Mouse (Mus musculus) heart, embryonic 14.5 days (tissue): Measurements from ENCODE around the gene Erbin. TPM values are rescaled to one million over a fixed set of nuclear protein-coding genes. Genes with fewer than 3 reads are reported as not detected.
A peak's percentile ranks its signal among the peaks of the same experiment; 100 is the strongest.

Experiments
- ATAC-seq: fragments of 200-750 bp; cut with Nextera tagmentation; 2 replicates; pipeline ENCODE4 v1.8.0; 2017; ENCODE audit warnings: low read depth, moderate TSS enrichment; ENCODE audit not compliant: insufficient number of reproducible peaks, insufficient read depth, low FRiP score
- H3K27ac ChIP-seq, 2 experiments: fragments of 200-500 bp in 1 of 2; fragments of 300-500 bp in 1 of 2; sonication (generic) in 1 of 2; replicated peaks in 1 of 2; 2 replicates each; pipeline ENCODE4 v1.5.1; 2012 to 2014; ENCODE audit warnings: low read depth in 2 of 2, low read length in 2 of 2, control low read depth in 1 of 2, mild to moderate bottlenecking in 1 of 2, mixed read lengths in 1 of 2; ENCODE audit not compliant: control insufficient read depth in 1 of 2, insufficient read depth in 1 of 2
- H3K27me3 ChIP-seq: fragments of 300-500 bp; sonication (generic); 2 replicates; pipeline ENCODE4 v1.6.1; 2014; ENCODE audit warnings: mild to moderate bottlenecking, low read length, control low read depth; ENCODE audit not compliant: control insufficient read depth, insufficient read depth
- H3K36me3 ChIP-seq: fragments of 300-500 bp; sonication (generic); 2 replicates; pipeline ENCODE4 v1.6.1; 2014; ENCODE audit warnings: mild to moderate bottlenecking, control low read depth, low read length, mixed read lengths; ENCODE audit not compliant: control insufficient read depth, insufficient read depth
- H3K4me1 ChIP-seq, 2 experiments: fragments of 200-500 bp in 1 of 2; fragments of 300-500 bp in 1 of 2; sonication (generic) in 1 of 2; 2 replicates each; pipeline ENCODE4 v1.6.1; 2012 to 2014; ENCODE audit warnings: low read length in 2 of 2, control low read depth in 1 of 2, mixed read lengths in 1 of 2; ENCODE audit not compliant: control insufficient read depth in 2 of 2, insufficient read depth in 2 of 2
- H3K4me2 ChIP-seq: fragments of 300-500 bp; sonication (generic); 2 replicates; pipeline ENCODE4 v1.6.1; 2014; ENCODE audit warnings: mild to moderate bottlenecking, low read length
- H3K4me3 ChIP-seq, 2 experiments: fragments of 200-500 bp in 1 of 2; fragments of 300-500 bp in 1 of 2; sonication (generic) in 1 of 2; 2 replicates each; pipeline ENCODE4 v1.5.1; 2012 to 2014; ENCODE audit warnings: low read length in 2 of 2, mild to moderate bottlenecking in 2 of 2, control low read depth in 1 of 2, low read depth in 1 of 2, moderate library complexity in 1 of 2; ENCODE audit not compliant: control insufficient read depth in 1 of 2, insufficient read depth in 1 of 2
- H3K9ac ChIP-seq: fragments of 300-500 bp; sonication (generic); 2 replicates; pipeline ENCODE4 v1.6.1; 2014; ENCODE audit warnings: mild to moderate bottlenecking, low read length
- H3K9me3 ChIP-seq: fragments of 300-500 bp; sonication (generic); 2 replicates; pipeline ENCODE4 v1.6.1; 2016; ENCODE audit warnings: low read length, control low read depth; ENCODE audit not compliant: control insufficient read depth
- WGBS: fragments of 180-500 bp; shearing (Covaris S2); extraction: QIAGEN DNeasy Blood & Tissue Kit; methylation state at CpG from one replicate; pipeline ENCODE4 v1.1.7; 2014; 5-methylcytosine and 5-hydroxymethylcytosine counted together
- polyA plus RNA-seq: library from polyadenylated mRNA; unstranded; fragments of >200 nt; fragmentation: Nextera tagmentation; extraction: Ambion mirVana; gene quantifications from 2 replicates; pipeline ENCODE4 v1.2.1, GENCODE M21; 2014

The Erbin gene
- polyA plus RNA-seq, 1 experiment from 2014 or later: 24.8 TPM

DNA sequence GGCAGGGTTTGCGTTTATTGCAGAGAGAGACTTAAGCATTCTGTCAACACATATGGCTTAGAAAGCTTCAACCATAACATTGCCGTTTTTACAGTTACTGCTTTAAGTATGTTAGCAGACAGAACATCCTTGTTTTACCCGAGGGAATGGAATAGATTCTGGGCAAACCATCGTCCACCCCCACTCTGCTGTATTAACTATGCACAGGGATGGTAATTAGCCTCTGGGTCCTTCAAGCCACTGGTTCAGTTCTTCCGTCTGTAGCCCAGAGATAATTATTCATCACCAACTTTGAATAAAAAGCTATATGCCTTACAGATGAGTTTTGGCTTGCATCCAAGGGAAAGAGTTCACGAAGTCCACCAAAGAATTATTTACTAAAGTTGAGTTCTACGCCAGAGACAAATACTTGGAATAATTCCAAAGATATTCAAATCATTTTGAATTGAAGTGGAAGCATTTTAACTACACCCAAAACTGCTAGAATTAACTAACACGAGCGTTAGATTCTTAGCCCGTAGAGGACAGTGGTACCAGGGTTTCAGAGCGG, 1.6 kb upstream of the Erbin start:
- H3K9me3 ChIP-seq: no peaks in the 10 kb centered on the region
- peaks cover 0 to 10% of the 10 kb centered on the region in 2 experiments; a peak in 2 of 4 replicates for H3K4me1 ChIP-seq
- WGBS: 24% methylated on average over 11 of the region's 11 CpGs
- peak overlapping the region; percentile 99 for H3K9ac ChIP-seq
- peak overlapping the region; percentile 96 to 100 for H3K27ac ChIP-seq
- no peak for ATAC-seq
- H3K27me3 ChIP-seq: no peaks in the 10 kb centered on the region
- peak overlapping the region; percentile 88 for H3K4me2 ChIP-seq
- H3K36me3 ChIP-seq: no peaks in the 10 kb centered on the region
- peak overlapping the region; percentile 93 to 97 for H3K4me3 ChIP-seq

DNA sequence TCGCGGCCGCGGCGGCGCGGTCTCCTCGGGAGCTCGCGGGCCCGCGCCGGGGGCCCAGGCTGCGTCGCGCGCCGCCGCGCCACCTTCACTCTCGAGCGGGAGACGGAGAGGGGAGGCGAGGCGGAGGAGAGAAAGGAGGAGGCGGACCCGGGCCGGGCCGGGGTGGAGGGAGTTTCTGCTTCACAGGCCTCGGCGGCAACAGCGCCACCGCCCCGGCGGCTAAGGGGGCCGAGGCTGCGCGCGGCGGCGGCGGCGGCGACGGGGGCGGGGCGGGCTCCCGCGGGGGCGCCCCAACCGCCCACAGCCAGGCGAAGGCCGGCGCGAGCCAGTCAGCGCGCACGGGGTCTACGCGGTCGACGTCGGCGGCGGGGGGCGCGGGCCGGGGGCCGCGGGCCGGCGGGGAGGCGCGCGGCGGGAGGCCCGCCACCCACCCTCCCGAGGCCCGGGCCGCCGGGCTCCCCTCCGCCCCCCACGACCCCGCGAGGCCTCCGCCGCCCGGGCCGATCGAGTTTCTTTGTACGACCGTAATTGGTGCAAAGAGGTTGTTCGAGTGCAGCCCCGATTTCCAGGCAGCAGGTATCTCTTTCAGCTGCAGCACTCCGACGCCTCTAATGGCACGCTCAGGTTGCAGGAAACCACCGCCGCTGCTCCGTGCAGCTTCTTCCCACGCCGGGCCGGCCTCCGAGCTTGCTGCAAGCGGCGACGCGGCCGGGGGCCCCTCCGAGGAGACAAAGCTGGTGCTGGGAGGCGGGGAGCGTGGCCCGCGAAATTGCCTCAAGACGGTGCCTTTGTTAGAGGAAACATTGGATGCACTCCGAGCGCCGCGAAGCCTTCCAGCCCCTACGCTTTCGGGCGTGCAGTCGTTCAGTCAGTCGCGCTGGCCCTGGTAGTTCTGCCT, 868 bp upstream of the Erbin start:
- Histone ChIP-seq H3K36me3 (no peaks in the 10 kb centered on the region), H3K27ac (peak overlapping the region; percentile 99 to 100), H3K4me2 (peak overlapping the region; percentile 88), H3K9ac (peak overlapping the region; percentile 99), H3K27me3 (no peaks in the 10 kb centered on the region), H3K4me3 (peak overlapping the region; percentile 93 to 97), H3K4me1 (peaks cover 0 to 17% of the 10 kb centered on the region in 2 experiments; a peak in 2 of 4 replicates), H3K9me3 (no peaks in the 10 kb centered on the region)
- peak; percentile 88 for ATAC-seq
- under 1% methylated on average over 84 of the region's 125 CpGs for WGBS

DNA sequence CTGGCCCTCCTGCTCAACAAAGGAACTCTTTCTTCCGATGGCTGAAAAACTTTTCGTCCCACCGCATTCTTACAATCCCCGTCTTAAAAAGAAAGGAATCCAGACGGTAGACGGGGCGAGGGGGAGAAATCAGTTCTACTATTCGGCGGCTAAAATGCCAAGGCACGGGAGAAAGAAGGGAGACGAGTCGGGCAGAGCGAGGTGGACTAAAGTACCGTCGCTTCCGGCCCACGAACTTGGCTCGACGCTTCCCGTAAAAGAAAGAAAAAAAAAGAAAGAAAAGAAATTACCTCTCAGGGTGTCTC, 406 bp downstream of the Erbin start:
- Histone ChIP-seq H3K4me2 (peak overlapping the region; percentile 88), H3K9ac (peak overlapping the region; percentile 99), H3K27me3 (no peaks in the 10 kb centered on the region), H3K9me3 (no peaks in the 10 kb centered on the region), H3K4me3 (peak overlapping the region; percentile 93 to 97), H3K27ac (peak overlapping the region; percentile 99 to 100), H3K36me3 (no peaks in the 10 kb centered on the region), H3K4me1 (peaks cover 0 to 18% of the 10 kb centered on the region in 2 experiments; a peak in 2 of 4 replicates)
- ATAC-seq: no peak
- WGBS: 0% methylated on average over 20 of the region's 20 CpGs

DNA sequence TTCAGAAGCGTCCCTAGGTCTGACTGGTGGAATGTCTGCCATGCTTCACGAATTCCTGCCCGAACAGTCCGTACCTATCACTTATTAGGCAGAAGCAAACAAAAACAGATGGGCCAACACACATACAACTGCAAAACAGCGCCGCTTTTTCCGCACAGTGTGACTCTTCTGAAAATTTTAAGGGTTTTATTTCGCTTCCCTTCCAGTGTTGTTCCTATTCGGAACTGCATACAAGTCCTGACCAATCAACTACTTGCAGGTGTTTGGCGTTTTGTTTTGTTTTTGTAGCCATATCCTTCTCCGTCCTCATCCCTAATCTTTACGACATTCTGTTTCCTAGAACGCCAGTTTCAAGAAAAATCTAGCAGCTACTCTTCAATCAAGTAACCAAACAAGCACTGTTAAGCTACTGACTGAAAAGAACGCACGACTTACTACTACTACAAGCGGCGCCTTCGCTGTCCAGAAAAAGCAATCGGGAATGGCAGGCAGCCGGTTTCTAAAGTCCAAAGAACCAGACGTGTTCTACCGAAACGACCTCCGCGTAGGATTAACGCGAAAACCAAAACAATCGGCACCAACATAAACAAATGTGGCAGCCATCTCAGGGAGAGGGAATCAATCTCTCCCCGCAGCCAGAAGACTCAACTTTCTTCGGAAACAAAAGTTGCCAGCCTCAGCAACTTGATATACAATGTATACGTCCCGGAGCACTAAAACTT, 919 bp downstream of the Erbin start:
- no peaks in the 10 kb centered on the region for H3K9me3 ChIP-seq
- WGBS: under 1% methylated on average over 32 of the region's 32 CpGs
- peak overlapping the region; percentile 93 to 97 for H3K4me3 ChIP-seq
- H3K4me2 ChIP-seq: peak overlapping the region; percentile 88
- no peak for ATAC-seq
- no peaks in the 10 kb centered on the region for H3K36me3 ChIP-seq
- H3K27me3 ChIP-seq: no peaks in the 10 kb centered on the region
- peak overlapping the region; percentile 99 to 100 for H3K27ac ChIP-seq
- H3K4me1 ChIP-seq: peaks cover 0 to 18% of the 10 kb centered on the region in 2 experiments; a peak in 2 of 4 replicates
- H3K9ac ChIP-seq: peak overlapping the region; percentile 99

DNA sequence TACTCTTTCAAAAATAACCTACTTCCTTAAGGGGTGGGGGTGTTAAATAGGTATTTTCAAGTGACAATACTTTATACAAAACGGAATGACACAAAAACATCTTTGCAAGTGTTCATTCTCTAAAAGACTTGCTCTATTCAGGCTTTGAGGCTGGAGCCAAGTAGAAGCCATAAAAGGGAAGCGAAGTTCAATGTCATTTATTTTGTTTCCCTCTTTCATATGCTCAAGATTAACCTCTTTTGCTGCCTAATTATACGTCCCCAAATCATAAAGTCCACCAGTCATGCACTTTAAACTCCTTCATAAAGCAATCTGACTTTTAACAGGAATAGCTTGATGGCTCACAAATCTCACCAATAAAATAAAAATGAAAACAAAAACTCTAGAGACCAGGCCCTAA, 1.9 kb downstream of the Erbin start:
- no peak for ATAC-seq
- Histone ChIP-seq H3K9me3 (no peaks in the 10 kb centered on the region), H3K4me3 (peak overlapping the region in 1 of 2 experiments; percentile 93; a peak in 2 of 4 replicates), H3K9ac (peak overlapping the region; percentile 99), H3K4me1 (peaks cover 0 to 20% of the 10 kb centered on the region in 2 experiments; a peak in 2 of 4 replicates), H3K4me2 (peak overlapping the region; percentile 88), H3K36me3 (no peaks in the 10 kb centered on the region), H3K27ac (peak overlapping the region in 1 of 2 experiments; percentile 100; a peak in 2 of 4 replicates), H3K27me3 (no peaks in the 10 kb centered on the region)
- 30% methylated on average over 3 of the region's 3 CpGs for WGBS

DNA sequence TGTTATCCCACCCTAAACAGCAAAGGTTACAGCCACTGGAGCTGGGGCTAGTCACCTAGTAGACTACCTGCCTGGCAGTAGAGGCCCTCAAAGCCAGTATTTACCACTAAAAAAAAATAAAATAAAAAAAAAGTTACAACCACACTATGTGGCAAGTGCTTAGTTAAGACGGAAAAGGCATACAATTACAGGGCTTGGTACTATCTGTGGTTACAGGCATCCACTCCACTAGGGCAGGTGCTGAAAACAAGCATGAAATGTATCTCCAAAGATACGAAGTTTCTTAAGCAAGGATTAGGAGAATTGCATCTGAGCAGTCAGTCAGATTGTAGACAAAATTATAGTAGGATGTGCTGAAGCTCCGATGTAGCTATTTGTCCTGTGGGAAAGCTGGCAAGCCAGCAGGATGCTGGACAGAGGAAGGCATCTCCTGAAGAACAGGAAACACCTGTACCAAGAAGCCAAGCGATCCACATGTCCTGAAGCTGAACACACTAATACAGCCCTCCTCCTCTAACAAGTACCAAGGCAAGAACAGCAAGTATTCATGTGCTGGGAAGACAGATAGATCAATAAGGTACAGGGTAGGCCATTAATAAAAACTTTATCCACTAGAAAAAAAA, 6.1 kb downstream of the Erbin start:
- no peak overlapping the region for H3K4me3 ChIP-seq
- ATAC-seq: no peak
- H3K9ac ChIP-seq: no peak overlapping the region
- 60% methylated on average over 4 of the region's 4 CpGs for WGBS
- no peak overlapping the region for H3K27ac ChIP-seq
- H3K27me3 ChIP-seq: no peaks in the 10 kb centered on the region
- H3K4me2 ChIP-seq: no peak overlapping the region
- H3K4me1 ChIP-seq: peaks cover 0 to 26% of the 10 kb centered on the region in 2 experiments; a peak in 3 of 4 replicates
- H3K9me3 ChIP-seq: no peaks in the 10 kb centered on the region
- H3K36me3 ChIP-seq: no peaks in the 10 kb centered on the region

DNA sequence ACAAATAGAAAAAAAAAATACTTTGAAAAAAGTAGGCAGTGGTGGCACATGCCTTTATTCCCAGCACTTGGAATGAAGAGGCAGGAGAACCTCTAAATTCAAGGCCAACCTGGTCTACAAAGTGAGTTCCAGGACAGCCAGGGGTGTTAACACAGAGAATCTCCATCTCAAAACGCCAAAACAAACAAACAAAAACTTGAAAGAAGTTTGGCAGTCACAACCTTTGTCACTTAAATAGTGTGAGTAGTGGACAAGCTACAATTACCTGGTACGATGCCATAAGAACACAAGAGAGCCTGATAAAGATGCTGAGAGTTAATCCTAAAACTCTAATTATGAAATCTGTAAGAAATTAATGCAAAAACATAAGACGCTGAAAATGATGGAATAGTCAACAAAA, 8.0 kb downstream of the Erbin start:
- no peak overlapping the region for H3K4me3 ChIP-seq
- 81% methylated on average over 3 of the region's 3 CpGs for WGBS
- no peak overlapping the region for H3K9ac ChIP-seq
- no peak overlapping the region for H3K27ac ChIP-seq
- no peak for ATAC-seq
- no peaks in the 10 kb centered on the region for H3K9me3 ChIP-seq
- no peak overlapping the region for H3K4me2 ChIP-seq
- no peaks in the 10 kb centered on the region for H3K27me3 ChIP-seq
- peaks cover 0 to 23% of the 10 kb centered on the region in 2 experiments; a peak in 3 of 4 replicates for H3K4me1 ChIP-seq
- no peaks in the 10 kb centered on the region for H3K36me3 ChIP-seq
